Mouse (Mus musculus): ENCODE results near the gene Znrf2. TPM values are rescaled to one million over a fixed set of nuclear protein-coding genes. Genes with fewer than 3 reads are reported as not detected.
A peak's percentile ranks its signal among the peaks of the same experiment; 100 is the strongest.
"Not testable (repeated sequence)": the region's sequence is repeated elsewhere in the genome, so short reads cannot be mapped to it uniquely, and the experiment has no call there.

Znrf2 gene
- polyA plus RNA-seq, 1 experiment from 2014 or later, result 5.8 TPM

GRCm38 (mm10) chr6:54811546-54812250 is 5.0 kb upstream of the Znrf2 start:
- Histone ChIP-seq H3K4me1 (replicated peaks) (peaks cover 19% of the 10 kb centered on the region; the same call in 1 of the 2 replicates), H3K27me3 (replicated peaks) (no peaks in the 10 kb centered on the region), H3K36me3 (no peaks in the 10 kb centered on the region), H3K27ac (peak overlapping the region; percentile 30), H3K4me3 (replicated peaks) (no peak overlapping the region), H3K9ac (no peak overlapping the region), H3K4me2 (replicated peaks) (no peak overlapping the region), H3K9me3 (no peaks in the 10 kb centered on the region)
- no peak for ATAC-seq
- 63% methylated on average over 11 of the region's 11 CpGs for WGBS

- H3K4me2 ChIP-seq (replicated peaks), result no peak overlapping the region
- ATAC-seq, result no peak
These were observed 4.4 kb upstream of the Znrf2 start for GRCm38 (mm10) chr6:54812276-54812675.

GRCm38 (mm10) chr6:54815428-54816130 is 1.1 kb upstream of the Znrf2 start:
- no peaks in the 10 kb centered on the region for H3K36me3 ChIP-seq
- peak overlapping the region; percentile 54 for H3K4me2 ChIP-seq (replicated peaks)
- no peak overlapping the region; the same call in 1 of the 2 replicates for H3K27ac ChIP-seq
- WGBS, result 73% methylated on average over 9 of the region's 9 CpGs
- H3K9me3 ChIP-seq, result no peaks in the 10 kb centered on the region
- no peaks in the 10 kb centered on the region for H3K27me3 ChIP-seq (replicated peaks)
- no peak for ATAC-seq
- H3K4me1 ChIP-seq (replicated peaks), result peaks cover 15% of the 10 kb centered on the region; the same call in 1 of the 2 replicates
- no peak overlapping the region for H3K4me3 ChIP-seq (replicated peaks)
- H3K9ac ChIP-seq, result no peak overlapping the region

More at GRCm38 (mm10) chr6:54812276-54812675, 4.4 kb upstream of the Znrf2 start:
- Histone ChIP-seq H3K4me1 (replicated peaks) (peaks cover 19% of the 10 kb centered on the region; the same call in 1 of the 2 replicates), H3K36me3 (no peaks in the 10 kb centered on the region), H3K9ac (no peak overlapping the region), H3K9me3 (no peaks in the 10 kb centered on the region), H3K27me3 (replicated peaks) (no peaks in the 10 kb centered on the region), H3K27ac (peak overlapping the region; percentile 30; the same call in 1 of the 2 replicates), H3K4me3 (replicated peaks) (no peak overlapping the region)
- 57% methylated on average over 6 of the region's 6 CpGs for WGBS

GRCm38 (mm10) chr6:54817266-54817767 is 601 bp downstream of the Znrf2 start:
- peak overlapping the region; percentile 82 for H3K4me3 ChIP-seq (replicated peaks)
- peak; percentile 52 for ATAC-seq
- H3K9me3 ChIP-seq, result no peaks in the 10 kb centered on the region
- H3K4me1 ChIP-seq (replicated peaks), result peaks cover 9% of the 10 kb centered on the region; the same call in 1 of the 2 replicates
- H3K27ac ChIP-seq, result peak overlapping the region; percentile 98
- no peaks in the 10 kb centered on the region for H3K27me3 ChIP-seq (replicated peaks)
- peak overlapping the region; percentile 93 for H3K9ac ChIP-seq
- under 1% methylated on average over 39 of the region's 39 CpGs for WGBS
- peak overlapping the region; percentile 54 for H3K4me2 ChIP-seq (replicated peaks)
- no peaks in the 10 kb centered on the region for H3K36me3 ChIP-seq

- peaks cover 9% of the 10 kb centered on the region; the same call in 1 of the 2 replicates for H3K4me1 ChIP-seq (replicated peaks)
- H3K4me3 ChIP-seq (replicated peaks), result peak overlapping the region; percentile 82
- H3K27ac ChIP-seq, result no peak overlapping the region
- peak overlapping the region; percentile 54 for H3K4me2 ChIP-seq (replicated peaks)
- H3K9me3 ChIP-seq, result no peaks in the 10 kb centered on the region
- WGBS, result 57% methylated on average over 2 of the region's 2 CpGs
- peak overlapping the region; percentile 93; the same call in 1 of the 2 replicates for H3K9ac ChIP-seq
- no peaks in the 10 kb centered on the region for H3K27me3 ChIP-seq (replicated peaks)
- no peak for ATAC-seq
- no peaks in the 10 kb centered on the region for H3K36me3 ChIP-seq
These were observed 1.7 kb downstream of the Znrf2 start for GRCm38 (mm10) chr6:54818389-54818788.

- H3K27me3 ChIP-seq (replicated peaks), result no peaks in the 10 kb centered on the region
- ATAC-seq, result no peak
- H3K9me3 ChIP-seq, result no peaks in the 10 kb centered on the region
- no peak overlapping the region for H3K9ac ChIP-seq
- 45% methylated on average over 4 of the region's 4 CpGs for WGBS
- H3K4me2 ChIP-seq (replicated peaks), result peak overlapping the region; percentile 14; the same call in 1 of the 2 replicates
- H3K27ac ChIP-seq, result no peak overlapping the region
- H3K4me1 ChIP-seq (replicated peaks), result peaks cover 9% of the 10 kb centered on the region; the same call in 1 of the 2 replicates
- H3K4me3 ChIP-seq (replicated peaks), result no peak overlapping the region
- H3K36me3 ChIP-seq, result no peaks in the 10 kb centered on the region
These were observed 2.6 kb downstream of the Znrf2 start for GRCm38 (mm10) chr6:54819272-54819671.

GRCm38 (mm10) chr6:54819746-54820145 is 3.0 kb downstream of the Znrf2 start:
- Histone ChIP-seq H3K4me3 (replicated peaks) (no peak overlapping the region), H3K4me2 (replicated peaks) (no peak overlapping the region; the same call in 1 of the 2 replicates), H3K36me3 (no peaks in the 10 kb centered on the region), H3K27me3 (replicated peaks) (no peaks in the 10 kb centered on the region), H3K27ac (no peak overlapping the region), H3K9me3 (no peaks in the 10 kb centered on the region), H3K9ac (no peak overlapping the region), H3K4me1 (replicated peaks) (peaks cover 9% of the 10 kb centered on the region; the same call in 1 of the 2 replicates)
- ATAC-seq, result no peak
- WGBS, result 70% methylated on average over 3 of the region's 3 CpGs

GRCm38 (mm10) chr6:54822348-54822747 is 5.6 kb downstream of the Znrf2 start:
- Histone ChIP-seq H3K36me3 (no peaks in the 10 kb centered on the region), H3K9me3 (no peaks in the 10 kb centered on the region)

GRCm38 (mm10) chr6:54824561-54824960 is 7.8 kb downstream of the Znrf2 start:
- not testable (repeated sequence) for H3K27ac ChIP-seq; H3K36me3 ChIP-seq; ATAC-seq; H3K4me3 ChIP-seq (replicated peaks); H3K4me2 ChIP-seq (replicated peaks); H3K9ac ChIP-seq; H3K27me3 ChIP-seq (replicated peaks); H3K9me3 ChIP-seq; H3K4me1 ChIP-seq (replicated peaks)
- 95% methylated on average over 2 of the region's 2 CpGs for WGBS

More at GRCm38 (mm10) chr6:54822348-54822747, 5.6 kb downstream of the Znrf2 start:
- WGBS, result 61% methylated on average over 4 of the region's 4 CpGs
- H3K4me1 ChIP-seq (replicated peaks), result 0 out of 2 replicates have a peak, but pooled peaks cover 2% of the 10 kb centered on the region
- H3K9ac ChIP-seq, result no peak overlapping the region
- H3K27ac ChIP-seq, result no peak overlapping the region
- H3K4me2 ChIP-seq (replicated peaks), result no peak overlapping the region
- no peak overlapping the region for H3K4me3 ChIP-seq (replicated peaks)
- no peak for ATAC-seq
- H3K27me3 ChIP-seq (replicated peaks), result no peaks in the 10 kb centered on the region

- no peaks in the 10 kb centered on the region for H3K9me3 ChIP-seq
- 0 out of 2 replicates have a peak, but pooled peaks cover 5% of the 10 kb centered on the region for H3K4me1 ChIP-seq (replicated peaks)
- H3K36me3 ChIP-seq, result no peaks in the 10 kb centered on the region
- H3K27me3 ChIP-seq (replicated peaks), result no peaks in the 10 kb centered on the region
- ATAC-seq, result no peak
- no peak overlapping the region for H3K27ac ChIP-seq
- H3K4me3 ChIP-seq (replicated peaks), result no peak overlapping the region
- H3K9ac ChIP-seq, result no peak overlapping the region
- WGBS, result 75% methylated on average over 5 of the region's 5 CpGs
- no peak overlapping the region for H3K4me2 ChIP-seq (replicated peaks)
These were observed 10.8 kb downstream of the Znrf2 start for GRCm38 (mm10) chr6:54827481-54827880.

GRCm38 (mm10) chr6:54828274-54828673 is 11.6 kb downstream of the Znrf2 start:
- no peak overlapping the region for H3K9ac ChIP-seq
- no peak overlapping the region for H3K4me2 ChIP-seq (replicated peaks)
- no peaks in the 10 kb centered on the region for H3K36me3 ChIP-seq
- H3K27ac ChIP-seq, result no peak overlapping the region
- 83% methylated on average over 1 of the region's 1 CpGs for WGBS
- H3K9me3 ChIP-seq, result no peaks in the 10 kb centered on the region
- ATAC-seq, result no peak
- H3K4me1 ChIP-seq (replicated peaks), result 0 out of 2 replicates have a peak, but pooled peaks cover 5% of the 10 kb centered on the region
- no peaks in the 10 kb centered on the region for H3K27me3 ChIP-seq (replicated peaks)
- no peak overlapping the region for H3K4me3 ChIP-seq (replicated peaks)
